ENCODE assay signal across 11 mouse cellular contexts in genomic region chr1:162253971-162254641, GRCm38 (mm10).
DNase-seq lines count a peak whose midpoint lies in the region; ATAC-seq and TF ChIP-seq lines count a peak whose summit lies in the region.
"Had no signal": no experiment of that assay in that cellular context is flagged by ENCODE, and none has a peak within 500 bp of the region (broad histone marks: within the 10 kb centered on the region; RNA-seq: fewer than 3 reads in every experiment).

No protein-coding gene starts in this region.

- TF ChIP-seq POLR2A in lung, adult 2 months (IDR thresholded peaks at IDR 0.05; ENCODE audit: borderline replicate concordance, extremely low read depth, low read depth, low read length): no peak

- H3K4me3 ChIP-seq in lung, embryonic 14.5 days (ENCODE audit: low read depth, low read length): no peak overlapping the region
- H3K4me3 ChIP-seq in lung, adult 2 months (replicated peaks; ENCODE audit: extremely low read depth, low read depth, low read length): no peak overlapping the region
- no peak overlapping the region for H3K4me3 ChIP-seq in embryonic facial prominence, embryonic 10.5 days
- H3K4me3 ChIP-seq in neural tube, embryonic 13.5 days: no peak overlapping the region

- H3K27ac ChIP-seq in lung, embryonic 14.5 days (ENCODE audit: low read depth): peak overlapping the region; percentile 73; the same call in 1 of the 2 replicates
- peak overlapping the region; percentile 71 for H3K27ac ChIP-seq in embryonic facial prominence, embryonic 10.5 days (replicated peaks)
- 0 out of 2 replicates have a peak overlapping the region, but pooled peaks have one; percentile 10 for H3K27ac ChIP-seq in neural tube, embryonic 13.5 days (replicated peaks)

- 45% methylated on average over 8 of the region's 8 CpGs for WGBS in lung, embryonic 14.5 days
- WGBS in lung, adult 2 months: 56% methylated on average over 8 of the region's 8 CpGs
- 47% methylated on average over 8 of the region's 8 CpGs for WGBS in embryonic facial prominence, embryonic 10.5 days
- WGBS in neural tube, embryonic 13.5 days: 77% methylated on average over 8 of the region's 8 CpGs

- no peaks in the 10 kb centered on the region for H3K9me3 ChIP-seq in lung, embryonic 14.5 days (ENCODE audit: low read depth, low read length)
- H3K9me3 ChIP-seq in embryonic facial prominence, embryonic 10.5 days: no peaks in the 10 kb centered on the region
- no peaks in the 10 kb centered on the region for H3K9me3 ChIP-seq in neural tube, embryonic 13.5 days

- H3K36me3 ChIP-seq in lung, embryonic 14.5 days (ENCODE audit: insufficient read depth): no peaks in the 10 kb centered on the region
- no peaks in the 10 kb centered on the region for H3K36me3 ChIP-seq in embryonic facial prominence, embryonic 10.5 days (replicated peaks)
- H3K36me3 ChIP-seq in neural tube, embryonic 13.5 days: no peaks in the 10 kb centered on the region

- no peak overlapping the region for H3K4me2 ChIP-seq in lung, embryonic 14.5 days
- no peak overlapping the region for H3K4me2 ChIP-seq in neural tube, embryonic 13.5 days
- H3K4me2 ChIP-seq: midbrain, embryonic 11.5 days had no signal

- H3K27me3 ChIP-seq in lung, embryonic 14.5 days (ENCODE audit: insufficient read depth, low read length): no peaks in the 10 kb centered on the region
- no peaks in the 10 kb centered on the region for H3K27me3 ChIP-seq in embryonic facial prominence, embryonic 10.5 days (replicated peaks; ENCODE audit: low read depth, poor library complexity, severe bottlenecking)
- no peaks in the 10 kb centered on the region for H3K27me3 ChIP-seq in neural tube, embryonic 13.5 days
- H3K27me3 ChIP-seq: Patski had no signal

- no peak; the same call in 1 of the 2 replicates for ATAC-seq in lung, embryonic 14.5 days (ENCODE audit: insufficient read depth)
- ATAC-seq in neural tube, embryonic 13.5 days (ENCODE audit: low read depth): no peak
- ATAC-seq: forebrain, embryonic 16.5 days; Patski had no signal

- H3K4me1 ChIP-seq in lung, embryonic 14.5 days (ENCODE audit: insufficient read depth): peaks cover 11% of the 10 kb centered on the region
- H3K4me1 ChIP-seq in lung, adult 2 months (ENCODE audit: control insufficient read depth, insufficient read depth, low read length): no peaks in the 10 kb centered on the region
- peaks cover 37% of the 10 kb centered on the region for H3K4me1 ChIP-seq in embryonic facial prominence, embryonic 10.5 days
- H3K4me1 ChIP-seq in neural tube, embryonic 13.5 days (replicated peaks): peaks cover 22% of the 10 kb centered on the region

- H3K9ac ChIP-seq in lung, embryonic 14.5 days: no peak overlapping the region
- H3K9ac ChIP-seq in neural tube, embryonic 13.5 days: no peak overlapping the region

- peak; percentile 33 for DNase-seq in lung, embryonic 14.5 days
- DNase-seq in lung, adult 2 months: no peak
- DNase-seq in embryonic facial prominence, embryonic 10.5 days (ENCODE audit: low spot score): peak; percentile 45
- DNase-seq in kidney, postnatal 10 days: peak; percentile 26
- no peak for DNase-seq in ovary, postnatal 36 days (ENCODE audit: low spot score)
- no peak for DNase-seq in lung, postnatal 14 days
- DNase-seq: thymus, postnatal 4 days had no signal

- TF ChIP-seq CTCF in lung, embryonic 14.5 days (IDR thresholded peaks at IDR 0.05; ENCODE audit: low read depth): no peak
- no peak for TF ChIP-seq CTCF in lung, adult 2 months (IDR thresholded peaks at IDR 0.05; ENCODE audit: insufficient read depth, low read length)

Comparison
In these comparisons a context has a peak if more than half of its experiments do, and no peak if none do; other contexts are left out.
1. DNase-seq: peak in lung, embryonic 14.5 days (single experiment), embryonic facial prominence, embryonic 10.5 days (single experiment) and kidney, postnatal 10 days (single experiment); none in lung, adult 2 months (single experiment), ovary, postnatal 36 days (single experiment) and lung, postnatal 14 days (single experiment).
2. H3K27ac ChIP-seq: peak in every context shown above with its lines; median percentile 73 in lung, embryonic 14.5 days; 71 in embryonic facial prominence, embryonic 10.5 days; 10 in neural tube, embryonic 13.5 days.